Mouse (Mus musculus): ENCODE results near the gene Rpl38.

Rpl38 gene

GRCm38 (mm10) chr11:114668301-114668710, at the start of gene Rpl38:
Gene Rpl38, plus strand, starts transcription at chr11:114668524.
- DNase-seq (ENCODE audit: low spot score in 2 of 2) = peak; percentile 90 to 92

GRCm38 (mm10) chr11:114618697-114619417, 49.5 kb upstream of the Rpl38 start:
- DNase-seq (ENCODE audit: low spot score in 2 of 2) = no peak

GRCm38 (mm10) chr11:114626071-114626690, 42.1 kb upstream of the Rpl38 start:
- no peak for DNase-seq (ENCODE audit: low spot score in 2 of 2)

- no peak for DNase-seq (ENCODE audit: low spot score in 2 of 2)
These were observed 41.3 kb upstream of the Rpl38 start for GRCm38 (mm10) chr11:114627036-114627435.

GRCm38 (mm10) chr11:114628032-114628431, 40.3 kb upstream of the Rpl38 start:
- no peak for DNase-seq (ENCODE audit: low spot score in 2 of 2)

- no peak for DNase-seq (ENCODE audit: low spot score in 2 of 2)
These were observed 38.3 kb upstream of the Rpl38 start for GRCm38 (mm10) chr11:114630044-114630443.

- DNase-seq (ENCODE audit: low spot score in 2 of 2) = no peak
These were observed 36.1 kb upstream of the Rpl38 start for GRCm38 (mm10) chr11:114632266-114632665.

GRCm38 (mm10) chr11:114636292-114636691, 32.0 kb upstream of the Rpl38 start:
- peak; percentile 68 to 73 for DNase-seq (ENCODE audit: low spot score in 2 of 2)

GRCm38 (mm10) chr11:114636727-114637505, 31.4 kb upstream of the Rpl38 start:
- no peak for DNase-seq (ENCODE audit: low spot score in 2 of 2)

GRCm38 (mm10) chr11:114638647-114639290, 29.6 kb upstream of the Rpl38 start:
- no peak for DNase-seq (ENCODE audit: low spot score in 2 of 2)

- no peak for DNase-seq (ENCODE audit: low spot score in 2 of 2)
These were observed 28.6 kb upstream of the Rpl38 start for GRCm38 (mm10) chr11:114639681-114640103.

- DNase-seq (ENCODE audit: low spot score in 2 of 2) = no peak
These were observed 27.7 kb upstream of the Rpl38 start for GRCm38 (mm10) chr11:114640658-114641057.

- DNase-seq (ENCODE audit: low spot score in 2 of 2) = no peak
These were observed 27.2 kb upstream of the Rpl38 start for GRCm38 (mm10) chr11:114641136-114641535.

- DNase-seq (ENCODE audit: low spot score in 2 of 2) = no peak
These were observed 26.1 kb upstream of the Rpl38 start for GRCm38 (mm10) chr11:114642184-114642583.

GRCm38 (mm10) chr11:114642926-114643325, 25.4 kb upstream of the Rpl38 start:
- DNase-seq (ENCODE audit: low spot score in 2 of 2) = no peak

- DNase-seq (ENCODE audit: low spot score in 2 of 2) = no peak
These were observed 24.2 kb upstream of the Rpl38 start for GRCm38 (mm10) chr11:114644122-114644521.

GRCm38 (mm10) chr11:114649510-114649909, 18.8 kb upstream of the Rpl38 start:
- DNase-seq (ENCODE audit: low spot score in 2 of 2) = no peak

- no peak for DNase-seq (ENCODE audit: low spot score in 2 of 2)
These were observed 15.8 kb upstream of the Rpl38 start for GRCm38 (mm10) chr11:114652531-114652930.

- no peak for DNase-seq (ENCODE audit: low spot score in 2 of 2)
These were observed 14.7 kb upstream of the Rpl38 start for GRCm38 (mm10) chr11:114653664-114654063.

- DNase-seq (ENCODE audit: low spot score in 2 of 2) = peak; percentile 25 to 36
These were observed 13.8 kb upstream of the Rpl38 start for GRCm38 (mm10) chr11:114654552-114654951.

- DNase-seq (ENCODE audit: low spot score in 2 of 2) = peak in 1 of 2 experiments; percentile 31
These were observed 12.8 kb upstream of the Rpl38 start for GRCm38 (mm10) chr11:114655350-114656008.

Data from urinary bladder, postnatal 36 days (tissue).